Mouse (Mus musculus) midbrain, embryonic 13.5 days (tissue): ENCODE results near the gene Pigl. TPM values are rescaled to one million over a fixed set of nuclear protein-coding genes. Genes with fewer than 3 reads are reported as not detected.
A peak's percentile ranks its signal among the peaks of the same experiment; 100 is the strongest.

Source experiments
- ATAC-seq: fragments of 200-750 bp; cut with Nextera tagmentation; 2 replicates; pipeline ENCODE4 v1.8.0; 2017; ENCODE audit warnings: mild to moderate bottlenecking, moderate TSS enrichment, moderate library complexity
- H3K27ac ChIP-seq: fragments of 300-500 bp; sonication (generic); 2 replicates; pipeline ENCODE4 v1.5.1; 2015; ENCODE audit warnings: inconsistent platforms, mild to moderate bottlenecking, moderate library complexity
- H3K27me3 ChIP-seq: fragments of 300-500 bp; sonication (generic); 2 replicates; pipeline ENCODE4 v1.6.1; 2015; ENCODE audit warnings: mild to moderate bottlenecking, inconsistent platforms
- H3K36me3 ChIP-seq: fragments of 300-500 bp; sonication (generic); 2 replicates; pipeline ENCODE4 v1.6.1; 2015; ENCODE audit warnings: mild to moderate bottlenecking, inconsistent platforms
- H3K4me1 ChIP-seq: fragments of 300-500 bp; sonication (generic); replicated peaks from 2 replicates; pipeline ENCODE4 v1.6.1; 2015; ENCODE audit warnings: inconsistent platforms
- H3K4me2 ChIP-seq: fragments of 300-500 bp; sonication (generic); replicated peaks from 2 replicates; pipeline ENCODE4 v1.6.1; 2015; ENCODE audit warnings: moderate library complexity, mild to moderate bottlenecking, inconsistent platforms
- H3K4me3 ChIP-seq: fragments of 300-500 bp; sonication (generic); replicated peaks from 2 replicates; pipeline ENCODE4 v1.5.1; 2015; ENCODE audit warnings: mild to moderate bottlenecking, inconsistent platforms
- H3K9ac ChIP-seq: fragments of 300-500 bp; sonication (generic); replicated peaks from 2 replicates; pipeline ENCODE4 v1.6.1; 2015; ENCODE audit warnings: mild to moderate bottlenecking, inconsistent platforms
- H3K9me3 ChIP-seq: fragments of 300-500 bp; sonication (generic); 2 replicates; pipeline ENCODE4 v1.6.1; 2016; ENCODE audit warnings: mild to moderate bottlenecking, inconsistent platforms
- WGBS: fragments of 180-500 bp; shearing (Covaris S2); methylation state at CpG from one replicate; pipeline ENCODE4 v1.1.7; 2015; 5-methylcytosine and 5-hydroxymethylcytosine counted together
- polyA plus RNA-seq: library from polyadenylated mRNA; unstranded; fragments of >200 nt; fragmentation: Nextera tagmentation; extraction: Ambion mirVana; gene quantifications from 2 replicates; pipeline ENCODE4 v1.2.1, GENCODE M21; 2015

The Pigl gene
- polyA plus RNA-seq, 1 experiment from 2014 or later: 9.1 TPM

DNA sequence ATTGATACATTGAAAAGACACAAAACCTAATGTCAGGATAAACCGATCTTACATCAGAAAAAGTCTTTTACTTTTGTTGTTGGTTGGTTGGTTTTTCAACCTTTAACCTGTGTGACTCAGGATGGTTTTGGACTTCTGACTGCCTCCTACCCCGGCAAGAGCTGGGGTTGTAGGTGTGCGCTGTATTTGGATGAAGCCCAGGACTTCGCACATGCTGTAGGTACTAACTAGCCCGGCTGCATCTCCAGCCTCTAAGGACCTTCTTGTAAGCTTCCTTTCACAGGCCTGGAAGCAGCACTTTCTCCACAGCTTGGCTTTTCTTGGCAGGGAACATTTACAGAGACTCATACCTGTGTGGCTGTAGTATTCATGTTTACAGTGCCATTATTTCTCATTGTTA lies 15.3 kb downstream of the Pigl start:
- Histone ChIP-seq H3K4me2 (no peak overlapping the region), H3K4me3 (no peak overlapping the region), H3K4me1 (no peaks in the 10 kb centered on the region), H3K36me3 (no peaks in the 10 kb centered on the region), H3K9ac (no peak overlapping the region), H3K9me3 (no peaks in the 10 kb centered on the region), H3K27me3 (no peaks in the 10 kb centered on the region), H3K27ac (no peak overlapping the region)
- ATAC-seq: no peak
- WGBS: 94% methylated on average over 5 of the region's 5 CpGs

- Histone ChIP-seq H3K4me1 (0 out of 2 replicates have a peak, but pooled peaks cover 2% of the 10 kb centered on the region), H3K27me3 (no peaks in the 10 kb centered on the region), H3K9me3 (no peaks in the 10 kb centered on the region), H3K27ac (no peak overlapping the region), H3K4me3 (no peak overlapping the region), H3K9ac (no peak overlapping the region), H3K4me2 (no peak overlapping the region), H3K36me3 (no peaks in the 10 kb centered on the region)
- no peak for ATAC-seq
- 92% methylated on average over 4 of the region's 4 CpGs for WGBS
These were observed 17.9 kb downstream of the Pigl start for GRCm38 (mm10) chr11:62476156-62476555.

GRCm38 (mm10) chr11:62478931-62479330 lies 20.7 kb downstream of the Pigl start:
- 75% methylated on average over 6 of the region's 6 CpGs for WGBS
- Histone ChIP-seq H3K27me3 (no peaks in the 10 kb centered on the region), H3K9ac (0 out of 2 replicates have a peak overlapping the region, but pooled peaks have one; percentile 10), H3K36me3 (no peaks in the 10 kb centered on the region), H3K27ac (peak overlapping the region; percentile 39; the same call in 1 of the 2 replicates), H3K4me1 (0 out of 2 replicates have a peak, but pooled peaks cover 2% of the 10 kb centered on the region), H3K4me2 (no peak overlapping the region), H3K9me3 (no peaks in the 10 kb centered on the region), H3K4me3 (no peak overlapping the region)
- no peak for ATAC-seq

DNA sequence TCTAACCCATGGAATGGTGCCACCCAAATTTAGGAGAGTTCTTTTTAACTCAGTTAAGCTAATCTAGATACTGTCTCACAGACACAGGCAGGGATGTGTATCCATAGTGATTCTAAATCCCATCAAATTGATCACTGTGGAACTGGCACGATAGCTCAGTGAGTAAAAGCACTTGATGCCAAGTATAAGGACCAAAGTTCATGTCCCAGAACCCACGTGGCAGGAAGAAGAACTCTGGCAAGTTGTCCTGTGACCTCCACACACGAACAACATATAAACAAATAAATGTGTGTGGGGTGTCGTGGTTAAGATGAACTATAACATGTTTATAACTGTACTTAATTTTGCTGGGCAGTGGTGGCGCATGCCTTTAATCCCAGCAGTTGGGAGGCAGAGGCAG lies 21.3 kb downstream of the Pigl start:
- Histone ChIP-seq H3K9me3 (no peaks in the 10 kb centered on the region), H3K4me2 (no peak overlapping the region), H3K4me3 (no peak overlapping the region), H3K9ac (no peak overlapping the region), H3K4me1 (0 out of 2 replicates have a peak, but pooled peaks cover 2% of the 10 kb centered on the region), H3K36me3 (no peaks in the 10 kb centered on the region), H3K27ac (no peak overlapping the region), H3K27me3 (no peaks in the 10 kb centered on the region)
- WGBS: 90% methylated on average over 5 of the region's 5 CpGs
- no peak for ATAC-seq

- Histone ChIP-seq H3K4me2 (no peak overlapping the region), H3K4me1 (no peaks in the 10 kb centered on the region), H3K27ac (no peak overlapping the region), H3K4me3 (no peak overlapping the region), H3K9ac (no peak overlapping the region), H3K27me3 (no peaks in the 10 kb centered on the region), H3K36me3 (no peaks in the 10 kb centered on the region), H3K9me3 (no peaks in the 10 kb centered on the region)
- no peak for ATAC-seq
- WGBS: 96% methylated on average over 1 of the region's 1 CpGs
These were observed 28.7 kb downstream of the Pigl start for GRCm38 (mm10) chr11:62486949-62487348.

GRCm38 (mm10) chr11:62487540-62488350 lies 29.5 kb downstream of the Pigl start:
- Histone ChIP-seq H3K36me3 (no peaks in the 10 kb centered on the region), H3K27ac (no peak overlapping the region), H3K9ac (no peak overlapping the region), H3K9me3 (no peaks in the 10 kb centered on the region), H3K4me2 (no peak overlapping the region), H3K4me3 (no peak overlapping the region), H3K27me3 (no peaks in the 10 kb centered on the region), H3K4me1 (no peaks in the 10 kb centered on the region)
- ATAC-seq: no peak
- whole genome bisulfite sequencing: 97% methylated on average over 10 of the region's 10 CpGs

DNA sequence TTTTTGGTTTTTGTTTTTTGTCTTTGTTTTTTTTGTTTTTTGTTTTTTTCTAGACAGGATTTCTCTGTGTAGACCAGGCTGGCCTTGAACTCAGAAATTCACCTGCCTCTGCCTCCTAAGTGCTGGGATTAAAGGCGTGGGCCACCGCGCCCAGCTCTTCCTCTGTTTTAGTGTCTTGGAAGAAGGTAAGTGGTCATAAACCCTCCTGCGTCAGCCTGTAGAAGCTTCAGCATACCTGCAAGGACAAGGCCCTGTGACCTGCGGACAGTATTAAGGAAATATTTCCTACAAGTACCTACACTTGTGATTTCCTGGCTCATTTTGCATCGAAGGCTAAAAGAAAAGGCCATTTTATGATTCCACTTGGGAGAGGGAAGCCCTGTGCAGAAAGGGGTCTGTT lies 35.4 kb downstream of the Pigl start:
- 95% methylated on average over 6 of the region's 6 CpGs for WGBS
- no peak for ATAC-seq

GRCm38 (mm10) chr11:62494754-62495275 lies 36.6 kb downstream of the Pigl start:
- no peak for ATAC-seq
- Histone ChIP-seq H3K9ac (0 out of 2 replicates have a peak overlapping the region, but pooled peaks have one; percentile 10), H3K4me2 (no peak overlapping the region), H3K9me3 (no peaks in the 10 kb centered on the region), H3K27me3 (no peaks in the 10 kb centered on the region), H3K27ac (no peak overlapping the region), H3K4me1 (peaks cover 7% of the 10 kb centered on the region; the same call in 1 of the 2 replicates), H3K36me3 (no peaks in the 10 kb centered on the region), H3K4me3 (no peak overlapping the region)
- WGBS: 8% methylated on average over 6 of the region's 6 CpGs

More for the DNA sequence above, 35.4 kb downstream of the Pigl start:
- Histone ChIP-seq H3K9me3 (no peaks in the 10 kb centered on the region), H3K27me3 (no peaks in the 10 kb centered on the region), H3K4me2 (no peak overlapping the region), H3K36me3 (no peaks in the 10 kb centered on the region), H3K4me3 (no peak overlapping the region), H3K27ac (no peak overlapping the region), H3K9ac (no peak overlapping the region), H3K4me1 (peaks cover 7% of the 10 kb centered on the region; the same call in 1 of the 2 replicates)

DNA sequence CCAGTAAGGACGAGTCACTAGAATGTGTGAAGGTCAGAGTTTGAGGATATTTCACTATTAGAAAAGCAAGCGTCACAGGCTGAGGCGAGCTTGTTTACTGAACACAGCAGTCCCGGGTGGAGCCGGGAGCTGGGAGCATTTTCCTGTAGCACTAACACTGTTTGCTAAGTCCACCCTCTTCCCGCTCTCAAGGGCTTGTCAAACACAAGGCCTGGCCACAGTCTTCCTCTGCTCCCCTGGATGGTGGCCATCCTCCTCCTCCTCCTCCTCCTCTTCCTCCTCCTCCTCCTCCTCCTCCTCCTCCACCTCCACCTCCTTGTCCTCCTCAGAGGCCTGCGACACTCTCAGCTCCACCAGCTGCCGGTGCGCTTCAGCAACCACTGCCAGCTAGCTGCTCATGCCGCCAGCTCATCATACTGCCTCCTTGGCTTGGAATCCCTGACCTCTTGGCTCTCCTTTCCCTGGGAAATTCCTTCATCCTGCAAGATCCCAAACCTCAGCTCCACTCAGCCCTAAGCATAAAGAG lies 37.1 kb downstream of the Pigl start:
- Histone ChIP-seq H3K9ac (0 out of 2 replicates have a peak overlapping the region, but pooled peaks have one; percentile 10), H3K36me3 (no peaks in the 10 kb centered on the region), H3K27me3 (no peaks in the 10 kb centered on the region), H3K4me3 (no peak overlapping the region), H3K27ac (no peak overlapping the region), H3K4me2 (no peak overlapping the region), H3K4me1 (peaks cover 7% of the 10 kb centered on the region; the same call in 1 of the 2 replicates), H3K9me3 (no peaks in the 10 kb centered on the region)
- 26% methylated on average over 10 of the region's 10 CpGs for WGBS
- ATAC-seq: no peak

GRCm38 (mm10) chr11:62496151-62496715 lies 38.0 kb downstream of the Pigl start:
- H3K9me3 ChIP-seq: no peaks in the 10 kb centered on the region
- H3K36me3 ChIP-seq: no peaks in the 10 kb centered on the region
- ATAC-seq: no peak
- H3K4me1 ChIP-seq: peaks cover 7% of the 10 kb centered on the region; the same call in 1 of the 2 replicates
- no peak overlapping the region for H3K9ac ChIP-seq
- 54% methylated on average over 5 of the region's 5 CpGs for WGBS
- no peaks in the 10 kb centered on the region for H3K27me3 ChIP-seq
- no peak overlapping the region for H3K27ac ChIP-seq
- H3K4me2 ChIP-seq: no peak overlapping the region
- H3K4me3 ChIP-seq: no peak overlapping the region

DNA sequence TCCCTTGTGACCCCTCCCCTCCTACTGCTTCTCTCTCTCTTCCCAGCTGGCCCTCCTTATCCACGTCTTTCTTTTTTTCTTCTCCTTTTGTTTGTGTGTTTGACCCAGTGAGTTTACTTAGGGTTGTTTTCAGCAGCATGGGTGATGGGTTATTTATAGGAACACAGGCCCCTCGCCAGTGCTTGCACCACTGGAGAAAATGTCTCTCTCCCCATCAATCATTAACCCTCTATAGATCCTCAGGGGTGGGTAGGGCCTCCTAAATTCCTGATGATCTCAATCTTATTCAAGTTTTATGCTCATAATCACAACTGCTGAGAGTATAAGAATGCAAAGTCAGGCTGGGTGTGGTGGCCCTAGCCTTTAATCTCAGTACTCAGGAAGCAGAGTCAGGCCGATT lies 38.9 kb downstream of the Pigl start:
- Histone ChIP-seq H3K4me2 (no peak overlapping the region), H3K9me3 (no peaks in the 10 kb centered on the region), H3K27me3 (no peaks in the 10 kb centered on the region), H3K36me3 (no peaks in the 10 kb centered on the region), H3K4me3 (no peak overlapping the region), H3K9ac (no peak overlapping the region), H3K4me1 (peaks cover 7% of the 10 kb centered on the region; the same call in 1 of the 2 replicates), H3K27ac (no peak overlapping the region)
- ATAC-seq: no peak
- WGBS: 54% methylated on average over 3 of the region's 3 CpGs

DNA sequence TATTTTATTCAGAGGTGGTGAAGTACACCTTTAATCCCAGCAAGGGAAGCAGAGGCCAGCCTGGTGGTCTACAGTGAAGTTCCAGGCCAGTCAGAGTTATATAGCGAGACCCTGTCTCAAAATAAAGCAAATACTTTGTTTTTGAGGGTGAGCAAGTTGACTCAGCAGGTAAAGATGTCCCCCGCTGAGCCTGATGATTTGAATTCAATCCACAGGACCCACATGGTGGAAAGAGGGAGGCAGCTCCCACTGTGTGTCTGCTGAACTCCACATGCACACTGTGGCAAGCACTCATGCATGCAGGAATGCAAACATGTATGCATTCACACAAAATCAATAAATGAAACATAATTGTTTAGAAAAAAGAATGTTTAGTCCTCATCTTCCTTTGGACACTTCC lies 40.5 kb downstream of the Pigl start:
- H3K9ac ChIP-seq: no peak overlapping the region
- no peaks in the 10 kb centered on the region for H3K36me3 ChIP-seq
- H3K4me3 ChIP-seq: no peak overlapping the region
- H3K4me1 ChIP-seq: peaks cover 7% of the 10 kb centered on the region; the same call in 1 of the 2 replicates
- no peaks in the 10 kb centered on the region for H3K27me3 ChIP-seq
- H3K4me2 ChIP-seq: no peak overlapping the region
- no peak for ATAC-seq
- WGBS: 76% methylated on average over 2 of the region's 2 CpGs
- no peaks in the 10 kb centered on the region for H3K9me3 ChIP-seq
- H3K27ac ChIP-seq: no peak overlapping the region
